Mouse (Mus musculus): ENCODE data around the gene Tuba1b.

DNA sequence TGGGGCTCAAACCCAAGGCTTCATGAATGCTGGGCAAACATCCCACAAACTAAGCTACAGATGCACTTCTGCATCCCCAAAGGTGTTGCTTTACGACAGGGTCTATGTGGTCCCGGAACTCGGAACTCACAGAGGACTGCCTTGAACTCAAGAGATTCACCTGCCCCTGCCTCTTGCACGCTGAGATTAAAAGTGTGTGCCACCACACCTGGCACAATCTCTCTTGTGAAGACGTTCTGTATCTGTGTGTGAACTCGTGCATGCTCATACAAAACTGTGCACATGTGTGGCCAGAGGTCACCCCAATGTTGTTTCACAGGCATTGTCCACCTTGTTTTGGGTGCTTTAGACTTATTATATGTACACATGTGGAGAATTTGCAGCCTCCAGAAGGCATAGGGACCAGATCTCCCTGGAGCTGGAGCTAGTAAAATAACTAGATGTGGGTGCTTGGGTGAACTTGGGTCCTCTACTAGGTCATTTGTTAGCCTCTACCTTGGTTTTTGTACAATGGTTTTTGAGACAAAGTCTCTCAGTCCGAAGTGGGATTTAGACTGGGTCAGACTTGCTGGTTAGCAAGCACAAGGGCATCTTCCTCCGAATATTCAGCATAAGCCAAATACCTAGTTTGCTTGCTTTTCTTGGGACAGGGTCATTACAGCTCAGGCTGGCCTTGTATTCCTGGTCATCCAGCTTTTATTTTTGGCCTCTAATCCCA lies 4.2 kb downstream of the Tuba1b start:
- TF ChIP-seq CTCF (IDR thresholded peaks at IDR 0.05; ENCODE audit: low read depth, low read length), result no peak
- no peak for TF ChIP-seq EP300 (IDR thresholded peaks at IDR 0.05; ENCODE audit: insufficient read depth, low read depth, low read length)
- TF ChIP-seq POLR2A (IDR thresholded peaks at IDR 0.05; ENCODE audit: insufficient read depth, low read length), result no peak
